Mouse (Mus musculus): ENCODE measurements around the gene Ttll12.

DNA sequence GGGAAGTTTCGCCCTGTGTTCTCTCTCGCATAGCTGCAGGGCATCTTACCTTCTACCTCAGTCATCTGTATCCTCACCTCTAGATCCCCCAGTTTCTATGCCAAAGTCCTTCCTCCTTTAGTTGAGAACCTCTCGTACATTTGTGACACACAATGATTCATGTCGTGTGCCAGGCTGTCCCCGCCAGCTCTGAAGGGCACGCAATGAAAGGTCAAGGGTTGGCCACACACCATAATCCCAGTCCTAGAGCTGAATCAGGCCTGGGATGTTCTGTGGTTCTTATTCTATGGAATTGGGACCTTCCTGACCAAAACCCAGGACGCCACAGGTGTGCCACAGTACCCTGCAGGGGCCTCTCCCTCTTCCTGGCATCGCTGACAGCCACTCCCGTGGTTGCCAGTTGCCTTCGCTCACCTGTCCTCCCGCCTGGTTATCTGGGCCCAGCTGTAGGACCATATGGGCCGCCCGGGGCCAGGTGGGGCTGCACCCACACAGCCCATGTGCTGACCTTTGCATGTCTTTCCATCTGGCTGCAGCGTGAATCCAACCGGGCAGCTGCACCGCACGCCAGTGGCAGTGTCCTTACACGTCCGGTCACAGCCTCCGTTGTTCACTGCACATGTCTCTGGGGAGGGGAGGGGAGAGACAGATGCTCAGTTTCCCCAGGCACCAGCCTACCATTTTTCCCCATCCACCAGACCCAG lies 43.4 kb upstream of the Ttll12 start:
- no peak for TF ChIP-seq EP300 (IDR thresholded peaks at IDR 0.05; ENCODE audit: low read length)
- TF ChIP-seq MAX (IDR thresholded peaks at IDR 0.05; ENCODE audit: low read length): no peak
- no peak for TF ChIP-seq CTCF (conservative IDR thresholded peaks at IDR 0.05 in 1 of 2, IDR thresholded peaks at IDR 0.05 in 1 of 2; ENCODE audit: low read depth in 2 of 2, low read length in 2 of 2)
- no peak for TF ChIP-seq ETS1 (conservative IDR thresholded peaks at IDR 0.05; ENCODE audit: low read depth, low read length)
- no peak for TF ChIP-seq MEF2A (IDR thresholded peaks at IDR 0.05; ENCODE audit: borderline replicate concordance, low read depth, low read length)
- TF ChIP-seq ZKSCAN1 (IDR thresholded peaks at IDR 0.05; ENCODE audit: borderline replicate concordance, low read depth, low read length): no peak
- no peak for TF ChIP-seq E2F4 (IDR thresholded peaks at IDR 0.05; ENCODE audit: insufficient replicate concordance, low read depth, low read length)
- TF ChIP-seq POLR2A (IDR thresholded peaks at IDR 0.05; ENCODE audit: low read depth, low read length): no peak
- TF ChIP-seq USF2 (conservative IDR thresholded peaks at IDR 0.05; ENCODE audit: low read depth, low read length): no peak
- TF ChIP-seq SMC3 (IDR thresholded peaks at IDR 0.05; ENCODE audit: low read depth, low read length): no peak
- TF ChIP-seq JUND (conservative IDR thresholded peaks at IDR 0.05; ENCODE audit: low read depth, low read length): no peak
- no peak for TF ChIP-seq UBTF (IDR thresholded peaks at IDR 0.05; ENCODE audit: low read depth, low read length)
- TF ChIP-seq USF1 (IDR thresholded peaks at IDR 0.05; ENCODE audit: low read depth, low read length): no peak
